Mouse (Mus musculus): ENCODE data around the gene Kif6. TPM values are rescaled to one million over a fixed set of nuclear protein-coding genes. Genes with fewer than 3 reads are reported as not detected.

Gene Kif6
- polyA plus RNA-seq, 1 experiment from 2014 or later, result 1.2 TPM

DNA sequence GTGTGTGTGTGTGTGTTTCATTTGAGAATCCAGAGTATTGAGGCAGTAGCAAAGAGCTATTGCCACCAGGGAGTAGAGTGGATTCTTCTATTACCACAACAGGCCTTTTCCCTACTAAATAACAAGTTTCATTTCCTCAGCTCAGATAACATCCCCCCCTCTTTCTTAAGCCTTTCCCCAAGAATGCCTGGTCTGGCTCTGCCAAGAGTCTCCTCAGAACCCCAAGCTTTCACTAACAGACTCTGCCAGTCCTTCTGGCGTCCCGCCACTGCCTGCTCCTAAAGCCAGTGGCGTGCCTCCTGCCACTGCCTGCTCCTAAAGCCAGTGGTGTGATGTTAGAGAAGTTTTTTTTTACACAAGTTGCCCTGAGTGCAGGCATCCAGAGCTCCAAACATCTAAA, 164.6 kb downstream of the Kif6 start:
- no peaks in the 10 kb centered on the region for H3K9me3 ChIP-seq (replicated peaks; ENCODE audit: control insufficient read depth, low read length)
- no peak for ATAC-seq (ENCODE audit: insufficient read depth, low FRiP score)
- H3K36me3 ChIP-seq (ENCODE audit: control insufficient read depth, insufficient read depth, low read length), result no peaks in the 10 kb centered on the region
- H3K4me1 ChIP-seq (ENCODE audit: control insufficient read depth, insufficient read depth, low read length), result 0 out of 2 replicates have a peak, but pooled peaks cover 7% of the 10 kb centered on the region
- no peak overlapping the region for H3K4me3 ChIP-seq (replicated peaks; ENCODE audit: low read length)
- no peaks in the 10 kb centered on the region for H3K27me3 ChIP-seq (ENCODE audit: control insufficient read depth, insufficient read depth, low read length)
- no peak overlapping the region for H3K27ac ChIP-seq (ENCODE audit: low read length)
- WGBS, result 83% methylated on average over 3 of the region's 3 CpGs
- no peak overlapping the region for H3K9ac ChIP-seq (ENCODE audit: low read length)
- H3K4me2 ChIP-seq (ENCODE audit: low read depth, low read length), result no peak overlapping the region

- Histone ChIP-seq H3K4me1 (ENCODE audit: control insufficient read depth, insufficient read depth, low read length) (no peaks in the 10 kb centered on the region), H3K36me3 (ENCODE audit: control insufficient read depth, insufficient read depth, low read length) (no peaks in the 10 kb centered on the region), H3K27ac (ENCODE audit: low read length) (no peak overlapping the region), H3K27me3 (ENCODE audit: control insufficient read depth, insufficient read depth, low read length) (no peaks in the 10 kb centered on the region), H3K4me2 (ENCODE audit: low read depth, low read length) (no peak overlapping the region), H3K9ac (ENCODE audit: low read length) (no peak overlapping the region), H3K4me3 (replicated peaks; ENCODE audit: low read length) (no peak overlapping the region), H3K9me3 (replicated peaks; ENCODE audit: control insufficient read depth, low read length) (no peaks in the 10 kb centered on the region)
- ATAC-seq (ENCODE audit: insufficient read depth, low FRiP score), result no peak
- WGBS, result 79% methylated on average over 5 of the region's 5 CpGs
Observed at GRCm38 (mm10) chr17:49785851-49786250, 170.9 kb downstream of the Kif6 start.

DNA sequence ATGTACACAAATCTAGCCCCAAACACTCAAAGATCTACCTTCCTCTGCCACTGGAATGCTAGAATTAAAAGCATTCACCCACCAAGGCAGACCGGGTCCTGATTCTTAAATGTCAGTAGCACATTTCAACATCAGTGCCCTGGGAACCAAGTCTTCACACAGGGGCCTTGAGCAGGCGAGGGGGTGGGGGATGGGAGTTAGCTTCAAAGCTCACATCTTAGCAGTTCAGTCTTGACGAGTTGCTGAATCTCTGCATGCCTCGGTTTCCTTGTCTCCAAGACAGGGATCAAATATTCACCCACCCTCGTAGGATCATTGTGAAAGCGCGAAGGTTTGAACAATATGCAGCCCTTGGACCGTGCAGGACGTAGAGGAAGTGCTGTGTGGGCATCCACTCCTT, 172.4 kb downstream of the Kif6 start:
- H3K4me1 ChIP-seq (ENCODE audit: control insufficient read depth, insufficient read depth, low read length), result no peaks in the 10 kb centered on the region
- no peak for ATAC-seq (ENCODE audit: insufficient read depth, low FRiP score)
- no peaks in the 10 kb centered on the region for H3K9me3 ChIP-seq (replicated peaks; ENCODE audit: control insufficient read depth, low read length)
- H3K4me3 ChIP-seq (replicated peaks; ENCODE audit: low read length), result no peak overlapping the region
- H3K27ac ChIP-seq (ENCODE audit: low read length), result no peak overlapping the region
- H3K4me2 ChIP-seq (ENCODE audit: low read depth, low read length), result no peak overlapping the region
- WGBS, result 69% methylated on average over 9 of the region's 9 CpGs
- H3K36me3 ChIP-seq (ENCODE audit: control insufficient read depth, insufficient read depth, low read length), result no peaks in the 10 kb centered on the region
- H3K27me3 ChIP-seq (ENCODE audit: control insufficient read depth, insufficient read depth, low read length), result no peaks in the 10 kb centered on the region
- no peak overlapping the region for H3K9ac ChIP-seq (ENCODE audit: low read length)

DNA sequence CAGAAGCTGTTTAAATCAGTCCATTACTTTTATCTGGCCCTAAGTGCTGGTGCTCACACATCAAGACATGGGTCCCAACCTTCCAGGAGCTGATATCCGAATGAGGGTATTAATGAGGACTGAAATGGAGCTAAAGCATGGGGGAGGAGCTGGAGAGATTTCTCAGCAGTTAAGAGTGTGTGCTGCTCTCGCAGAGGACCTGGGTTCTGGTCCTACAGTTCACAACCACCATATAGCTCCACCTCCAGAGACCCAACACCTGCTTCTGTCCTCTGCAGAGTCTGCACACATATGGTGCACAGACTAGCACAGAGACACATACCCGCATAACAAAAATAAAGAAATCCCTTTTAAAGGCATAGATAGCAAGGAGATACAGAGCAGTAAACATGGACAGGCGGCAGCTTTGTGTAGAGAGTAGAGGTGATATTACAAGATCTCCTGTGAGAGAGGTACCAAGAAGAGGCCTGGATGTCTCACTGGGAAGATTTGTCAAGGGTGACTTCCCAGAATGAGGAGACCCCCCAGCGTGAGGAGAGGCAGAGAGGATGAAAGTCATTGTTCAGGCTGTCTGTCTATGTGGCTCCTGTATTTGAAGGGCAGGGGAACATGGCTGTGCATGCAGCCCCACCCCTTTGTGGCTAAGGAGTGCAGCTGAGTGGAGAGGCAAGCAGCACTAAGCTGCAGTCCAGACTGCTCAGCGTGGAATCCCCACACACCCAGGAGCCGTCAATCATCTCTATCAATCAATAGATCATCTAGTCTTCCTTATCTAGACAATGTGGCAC, 173.4 kb downstream of the Kif6 start:
- WGBS, result 57% methylated on average over 7 of the region's 7 CpGs
- Histone ChIP-seq H3K4me1 (ENCODE audit: control insufficient read depth, insufficient read depth, low read length) (no peaks in the 10 kb centered on the region), H3K9ac (ENCODE audit: low read length) (no peak overlapping the region), H3K27ac (ENCODE audit: low read length) (no peak overlapping the region), H3K27me3 (ENCODE audit: control insufficient read depth, insufficient read depth, low read length) (no peaks in the 10 kb centered on the region), H3K4me3 (replicated peaks; ENCODE audit: low read length) (no peak overlapping the region), H3K4me2 (ENCODE audit: low read depth, low read length) (no peak overlapping the region), H3K36me3 (ENCODE audit: control insufficient read depth, insufficient read depth, low read length) (no peaks in the 10 kb centered on the region), H3K9me3 (replicated peaks; ENCODE audit: control insufficient read depth, low read length) (no peaks in the 10 kb centered on the region)
- no peak for ATAC-seq (ENCODE audit: insufficient read depth, low FRiP score)

DNA sequence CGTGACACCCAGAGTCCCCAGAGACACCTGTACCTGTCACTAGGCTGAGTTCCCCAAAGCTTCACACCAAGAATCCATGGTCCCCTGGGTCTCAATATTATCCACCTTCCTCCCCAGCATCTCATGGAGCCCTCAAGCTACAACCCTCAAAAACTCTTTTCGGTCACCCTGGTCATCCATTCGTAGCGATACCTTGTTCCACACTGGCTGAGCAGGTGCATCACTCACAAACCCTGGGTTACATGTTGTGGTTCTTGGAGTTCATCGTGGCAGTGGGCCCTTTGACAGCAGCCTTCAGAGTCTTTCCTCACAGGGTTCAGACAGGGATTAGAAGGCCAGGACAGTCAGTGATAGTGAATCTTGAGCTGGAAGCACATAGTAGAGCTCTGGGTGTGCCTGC, 176.6 kb downstream of the Kif6 start:
- H3K9ac ChIP-seq (ENCODE audit: low read length), result no peak overlapping the region
- H3K4me3 ChIP-seq (replicated peaks; ENCODE audit: low read length), result no peak overlapping the region
- no peak for ATAC-seq (ENCODE audit: insufficient read depth, low FRiP score)
- H3K4me1 ChIP-seq (ENCODE audit: control insufficient read depth, insufficient read depth, low read length), result no peaks in the 10 kb centered on the region
- H3K36me3 ChIP-seq (ENCODE audit: control insufficient read depth, insufficient read depth, low read length), result no peaks in the 10 kb centered on the region
- H3K9me3 ChIP-seq (replicated peaks; ENCODE audit: control insufficient read depth, low read length), result no peaks in the 10 kb centered on the region
- H3K4me2 ChIP-seq (ENCODE audit: low read depth, low read length), result no peak overlapping the region
- no peak overlapping the region for H3K27ac ChIP-seq (ENCODE audit: low read length)
- 95% methylated on average over 5 of the region's 5 CpGs for WGBS
- no peaks in the 10 kb centered on the region for H3K27me3 ChIP-seq (ENCODE audit: control insufficient read depth, insufficient read depth, low read length)

GRCm38 (mm10) chr17:49792217-49792743, 177.3 kb downstream of the Kif6 start:
- no peaks in the 10 kb centered on the region for H3K9me3 ChIP-seq (replicated peaks; ENCODE audit: control insufficient read depth, low read length)
- no peak overlapping the region for H3K27ac ChIP-seq (ENCODE audit: low read length)
- H3K4me2 ChIP-seq (ENCODE audit: low read depth, low read length), result no peak overlapping the region
- H3K9ac ChIP-seq (ENCODE audit: low read length), result no peak overlapping the region
- H3K4me3 ChIP-seq (replicated peaks; ENCODE audit: low read length), result no peak overlapping the region
- WGBS, result 81% methylated on average over 10 of the region's 10 CpGs
- ATAC-seq (ENCODE audit: insufficient read depth, low FRiP score), result no peak
- H3K36me3 ChIP-seq (ENCODE audit: control insufficient read depth, insufficient read depth, low read length), result no peaks in the 10 kb centered on the region
- H3K4me1 ChIP-seq (ENCODE audit: control insufficient read depth, insufficient read depth, low read length), result no peaks in the 10 kb centered on the region
- H3K27me3 ChIP-seq (ENCODE audit: control insufficient read depth, insufficient read depth, low read length), result no peaks in the 10 kb centered on the region

DNA sequence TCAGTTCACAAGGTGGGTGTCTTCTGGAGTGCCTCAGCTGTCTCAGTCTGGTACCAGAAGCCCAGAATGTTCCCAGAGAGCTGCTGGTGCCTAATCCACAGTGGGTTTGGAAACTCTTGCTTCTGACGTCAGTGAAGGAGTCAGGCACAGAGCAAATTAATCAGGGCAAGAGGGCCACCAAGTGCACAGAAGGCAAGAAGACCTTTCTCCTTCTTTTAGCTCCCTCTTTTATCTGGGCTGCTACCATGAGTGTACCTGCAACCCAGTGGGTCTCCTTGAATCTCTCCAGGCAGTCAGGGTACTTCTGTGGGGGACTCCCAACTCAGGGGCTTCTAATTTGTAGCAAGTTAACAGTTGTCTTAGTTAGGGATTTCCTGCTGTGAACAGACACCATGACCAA, 178.0 kb downstream of the Kif6 start:
- no peak overlapping the region for H3K9ac ChIP-seq (ENCODE audit: low read length)
- no peaks in the 10 kb centered on the region for H3K9me3 ChIP-seq (replicated peaks; ENCODE audit: control insufficient read depth, low read length)
- H3K36me3 ChIP-seq (ENCODE audit: control insufficient read depth, insufficient read depth, low read length), result no peaks in the 10 kb centered on the region
- no peak overlapping the region for H3K4me3 ChIP-seq (replicated peaks; ENCODE audit: low read length)
- 100% methylated on average over 1 of the region's 1 CpGs for WGBS
- H3K27me3 ChIP-seq (ENCODE audit: control insufficient read depth, insufficient read depth, low read length), result no peaks in the 10 kb centered on the region
- H3K4me1 ChIP-seq (ENCODE audit: control insufficient read depth, insufficient read depth, low read length), result no peaks in the 10 kb centered on the region
- no peak overlapping the region for H3K27ac ChIP-seq (ENCODE audit: low read length)
- ATAC-seq (ENCODE audit: insufficient read depth, low FRiP score), result no peak
- H3K4me2 ChIP-seq (ENCODE audit: low read depth, low read length), result no peak overlapping the region

DNA sequence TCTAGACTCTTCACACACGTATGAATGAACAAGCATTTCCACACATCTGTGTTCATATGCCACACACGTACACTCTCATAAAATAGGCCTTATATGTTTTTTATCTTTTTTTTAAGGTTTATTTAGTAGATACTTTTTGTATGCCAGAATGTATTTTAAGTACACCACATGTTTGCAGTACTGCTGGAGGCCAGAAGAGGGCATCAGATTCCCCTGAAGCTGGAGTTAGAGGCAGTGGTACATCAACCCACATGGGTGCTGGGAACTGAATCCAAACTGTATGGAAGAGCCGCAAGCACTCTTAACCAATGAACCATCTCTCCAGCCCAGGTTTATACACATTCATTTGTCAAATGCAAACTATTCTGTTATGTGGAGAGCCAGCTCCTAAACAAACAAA, 179.0 kb downstream of the Kif6 start:
- no peak overlapping the region for H3K4me3 ChIP-seq (replicated peaks; ENCODE audit: low read length)
- no peaks in the 10 kb centered on the region for H3K9me3 ChIP-seq (replicated peaks; ENCODE audit: control insufficient read depth, low read length)
- H3K4me2 ChIP-seq (ENCODE audit: low read depth, low read length), result no peak overlapping the region
- ATAC-seq (ENCODE audit: insufficient read depth, low FRiP score), result no peak
- 96% methylated on average over 3 of the region's 3 CpGs for WGBS
- no peaks in the 10 kb centered on the region for H3K4me1 ChIP-seq (ENCODE audit: control insufficient read depth, insufficient read depth, low read length)
- H3K27ac ChIP-seq (ENCODE audit: low read length), result no peak overlapping the region
- no peaks in the 10 kb centered on the region for H3K36me3 ChIP-seq (ENCODE audit: control insufficient read depth, insufficient read depth, low read length)
- H3K27me3 ChIP-seq (ENCODE audit: control insufficient read depth, insufficient read depth, low read length), result no peaks in the 10 kb centered on the region
- no peak overlapping the region for H3K9ac ChIP-seq (ENCODE audit: low read length)

DNA sequence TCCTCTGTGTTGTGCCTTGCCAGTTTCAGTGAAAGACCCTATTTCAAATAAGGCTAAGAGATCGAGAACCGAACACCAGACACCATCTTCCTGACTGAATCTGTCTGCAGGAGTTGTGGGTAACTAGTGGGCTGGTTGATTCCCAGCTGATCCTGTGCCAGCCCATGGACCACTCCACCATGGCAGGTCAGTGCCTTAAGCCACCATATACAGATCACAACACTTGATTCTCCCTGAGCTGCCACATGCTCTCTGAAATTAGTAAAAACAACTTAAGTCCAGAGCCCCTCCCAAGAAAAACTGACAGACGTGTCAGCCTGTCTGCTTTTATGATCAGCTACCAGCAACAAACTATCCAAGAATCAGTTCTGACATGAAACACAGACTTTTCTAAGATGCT, 180.3 kb downstream of the Kif6 start:
- 92% methylated on average over 3 of the region's 3 CpGs for WGBS
- no peak for ATAC-seq (ENCODE audit: insufficient read depth, low FRiP score)

More for the DNA sequence above, 180.3 kb downstream of the Kif6 start:
- Histone ChIP-seq H3K4me1 (ENCODE audit: control insufficient read depth, insufficient read depth, low read length) (no peaks in the 10 kb centered on the region), H3K4me3 (replicated peaks; ENCODE audit: low read length) (no peak overlapping the region), H3K9ac (ENCODE audit: low read length) (no peak overlapping the region), H3K4me2 (ENCODE audit: low read depth, low read length) (no peak overlapping the region), H3K27me3 (ENCODE audit: control insufficient read depth, insufficient read depth, low read length) (no peaks in the 10 kb centered on the region), H3K27ac (ENCODE audit: low read length) (no peak overlapping the region), H3K9me3 (replicated peaks; ENCODE audit: control insufficient read depth, low read length) (no peaks in the 10 kb centered on the region), H3K36me3 (ENCODE audit: control insufficient read depth, insufficient read depth, low read length) (no peaks in the 10 kb centered on the region)
